Mouse (Mus musculus) lung, embryonic 15.5 days (tissue): Measurements from ENCODE around the gene Limd1. TPM values are rescaled to one million over a fixed set of nuclear protein-coding genes. Genes with fewer than 3 reads are reported as not detected.

Source experiments
- ATAC-seq: fragments of 200-750 bp; cut with Nextera tagmentation; 2 replicates; pipeline ENCODE4 v1.8.0; 2017; ENCODE audit warnings: moderate number of reproducible peaks, borderline replicate concordance; ENCODE audit not compliant: low FRiP score, low TSS enrichment; ENCODE audit errors: extremely low read depth
- H3K27ac ChIP-seq: fragments of 300-500 bp; sonication (generic); 2 replicates; pipeline ENCODE4 v1.5.1; 2015; ENCODE audit warnings: moderate library complexity, mild to moderate bottlenecking, inconsistent platforms
- H3K27me3 ChIP-seq: fragments of 300-500 bp; sonication (generic); 2 replicates; pipeline ENCODE4 v1.6.1; 2015; ENCODE audit warnings: inconsistent platforms
- H3K36me3 ChIP-seq: fragments of 300-500 bp; sonication (generic); 2 replicates; pipeline ENCODE4 v1.6.1; 2015; ENCODE audit warnings: inconsistent platforms
- H3K4me1 ChIP-seq: fragments of 300-500 bp; sonication (generic); 2 replicates; pipeline ENCODE4 v1.6.1; 2015; ENCODE audit warnings: inconsistent platforms
- H3K4me2 ChIP-seq: fragments of 300-500 bp; sonication (generic); 2 replicates; pipeline ENCODE4 v1.6.1; 2015; ENCODE audit warnings: inconsistent platforms, mild to moderate bottlenecking, moderate library complexity
- H3K4me3 ChIP-seq: fragments of 300-500 bp; sonication (generic); 2 replicates; pipeline ENCODE4 v1.5.1; 2015; ENCODE audit warnings: mild to moderate bottlenecking, inconsistent platforms
- H3K9ac ChIP-seq: fragments of 300-500 bp; sonication (generic); 2 replicates; pipeline ENCODE4 v1.6.1; 2015; ENCODE audit warnings: inconsistent platforms
- H3K9me3 ChIP-seq: fragments of 300-500 bp; sonication (generic); 2 replicates; pipeline ENCODE4 v1.6.1; 2016; ENCODE audit warnings: inconsistent platforms
- WGBS: fragments of 180-500 bp; shearing (Covaris S2); methylation state at CpG from one replicate; pipeline ENCODE4 v1.1.7; 2015; 5-methylcytosine and 5-hydroxymethylcytosine counted together
- polyA plus RNA-seq: library from polyadenylated mRNA; unstranded; fragments of >200 nt; fragmentation: Nextera tagmentation; extraction: Ambion mirVana; gene quantifications from 2 replicates; pipeline ENCODE4 v1.2.1, GENCODE M21; 2015

Gene Limd1
- polyA plus RNA-seq, 1 experiment from 2014 or later: 59.8 TPM

DNA sequence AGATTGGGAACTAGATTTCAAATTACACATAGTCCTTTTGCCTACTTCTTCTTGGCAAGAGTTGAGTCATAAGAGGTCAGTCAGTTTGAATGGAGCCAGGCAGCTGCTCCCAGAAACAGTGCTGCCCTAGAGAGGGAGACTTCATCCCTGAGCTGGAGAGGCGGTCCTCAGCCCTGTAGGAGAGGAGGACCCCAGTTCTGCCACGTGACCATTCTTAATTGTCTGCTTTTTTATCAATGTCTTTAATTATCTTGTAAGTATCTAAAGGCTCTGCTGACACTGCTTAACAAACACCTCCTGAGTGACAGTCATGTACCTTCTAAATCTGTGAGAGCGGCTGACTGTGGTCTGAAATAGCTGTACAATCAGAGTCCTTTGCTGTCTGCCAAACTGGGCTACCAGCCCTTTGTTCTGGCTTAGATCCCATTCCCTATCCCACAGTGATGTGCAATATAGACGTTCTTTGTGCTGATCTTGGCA is 11.3 kb upstream of the Limd1 start:
- H3K27ac ChIP-seq: no peak overlapping the region
- WGBS: 62% methylated on average over 4 of the region's 4 CpGs

DNA sequence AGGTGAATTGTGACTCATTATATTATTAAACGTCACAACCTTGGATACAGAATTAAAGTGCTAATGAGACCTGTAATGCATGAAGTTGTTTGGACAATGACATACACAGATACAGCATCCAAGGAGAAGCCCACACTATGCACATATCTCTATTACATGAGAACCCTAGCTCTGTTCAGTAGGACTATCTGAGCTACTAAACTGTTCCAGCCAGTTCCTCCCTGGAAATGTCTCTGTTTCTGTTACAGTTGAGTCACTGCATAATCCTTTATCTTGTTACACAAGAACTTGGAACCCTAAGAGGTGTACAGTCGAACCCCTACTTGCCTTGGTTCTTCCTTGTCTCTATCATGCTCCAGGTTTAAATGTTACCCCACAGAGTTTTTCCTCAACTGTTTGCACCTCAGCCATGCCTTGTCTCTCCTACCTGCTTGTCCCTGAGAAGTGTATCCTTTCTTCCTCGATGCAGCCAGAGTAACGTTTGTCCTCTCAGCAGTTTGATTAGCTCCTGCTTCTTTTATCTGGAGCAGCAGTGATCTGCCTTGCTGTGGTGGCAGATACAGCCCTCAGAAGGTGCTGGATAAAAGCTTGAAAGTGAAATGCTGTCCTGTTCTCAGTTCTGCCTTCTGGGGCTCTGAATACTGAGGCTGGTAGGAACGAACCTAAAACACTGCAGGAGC is 10.0 kb upstream of the Limd1 start:
- Histone ChIP-seq H3K27ac (no peak overlapping the region), H3K4me1 (no peaks in the 10 kb centered on the region), H3K4me2 (no peak overlapping the region), H3K4me3 (no peak overlapping the region), H3K27me3 (no peaks in the 10 kb centered on the region), H3K36me3 (no peaks in the 10 kb centered on the region), H3K9ac (no peak overlapping the region), H3K9me3 (no peaks in the 10 kb centered on the region)
- 51% methylated on average over 5 of the region's 5 CpGs for WGBS
- no peak for ATAC-seq

More for the DNA sequence above, 11.3 kb upstream of the Limd1 start:
- Histone ChIP-seq H3K27me3 (no peaks in the 10 kb centered on the region), H3K4me1 (no peaks in the 10 kb centered on the region), H3K4me2 (no peak overlapping the region), H3K36me3 (no peaks in the 10 kb centered on the region), H3K4me3 (no peak overlapping the region), H3K9ac (no peak overlapping the region), H3K9me3 (no peaks in the 10 kb centered on the region)
- ATAC-seq: no peak

DNA sequence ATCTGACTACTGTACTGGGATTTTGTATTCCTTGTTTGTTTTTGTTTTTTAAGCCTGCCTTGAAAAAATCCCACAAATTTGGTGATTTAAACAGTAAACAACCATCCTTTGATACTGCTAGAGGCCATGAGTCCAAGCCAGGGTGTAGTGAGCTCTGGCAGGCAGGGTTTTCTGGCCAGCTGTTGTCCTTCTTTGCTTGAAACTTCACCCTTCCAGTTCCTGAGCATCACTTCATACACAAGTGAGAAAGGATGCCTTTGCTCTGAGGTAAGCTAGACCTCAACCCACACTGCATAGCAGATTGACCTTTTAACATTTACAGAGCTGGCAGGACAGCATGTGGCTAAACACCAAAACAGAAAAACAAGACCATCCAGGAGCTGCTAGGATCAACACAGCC is 9.4 kb upstream of the Limd1 start:
- H3K27me3 ChIP-seq: no peaks in the 10 kb centered on the region
- H3K4me2 ChIP-seq: no peak overlapping the region
- no peaks in the 10 kb centered on the region for H3K9me3 ChIP-seq
- H3K27ac ChIP-seq: no peak overlapping the region
- H3K9ac ChIP-seq: no peak overlapping the region
- ATAC-seq: no peak
- no peaks in the 10 kb centered on the region for H3K36me3 ChIP-seq
- H3K4me1 ChIP-seq: no peaks in the 10 kb centered on the region
- H3K4me3 ChIP-seq: no peak overlapping the region

DNA sequence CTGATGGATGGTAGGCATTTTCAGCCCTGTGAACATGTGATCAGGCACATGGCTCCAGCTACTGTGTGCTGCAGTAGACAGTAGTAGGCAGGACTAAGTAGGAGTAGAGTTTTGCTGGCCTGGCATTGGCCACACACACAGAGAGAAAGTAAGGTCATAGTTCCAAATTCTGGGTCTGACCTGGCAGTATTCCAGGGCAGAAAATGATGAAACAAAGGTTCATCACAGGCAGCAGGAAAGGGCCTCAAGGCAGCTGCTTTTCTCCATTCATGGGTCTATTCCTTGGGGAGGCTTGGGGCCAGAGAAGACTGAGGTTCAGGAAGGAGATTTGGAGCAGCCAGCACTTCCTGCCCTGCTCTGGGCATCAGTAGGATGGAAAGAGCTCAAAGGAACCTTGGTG is 5.1 kb upstream of the Limd1 start:
- ATAC-seq: no peak
- no peaks in the 10 kb centered on the region for H3K36me3 ChIP-seq
- H3K27me3 ChIP-seq: no peaks in the 10 kb centered on the region
- no peak overlapping the region for H3K4me3 ChIP-seq
- H3K27ac ChIP-seq: no peak overlapping the region
- no peak overlapping the region for H3K9ac ChIP-seq
- H3K4me2 ChIP-seq: no peak overlapping the region
- no peaks in the 10 kb centered on the region for H3K9me3 ChIP-seq
- 0 out of 2 replicates have a peak, but pooled peaks cover 7% of the 10 kb centered on the region for H3K4me1 ChIP-seq

DNA sequence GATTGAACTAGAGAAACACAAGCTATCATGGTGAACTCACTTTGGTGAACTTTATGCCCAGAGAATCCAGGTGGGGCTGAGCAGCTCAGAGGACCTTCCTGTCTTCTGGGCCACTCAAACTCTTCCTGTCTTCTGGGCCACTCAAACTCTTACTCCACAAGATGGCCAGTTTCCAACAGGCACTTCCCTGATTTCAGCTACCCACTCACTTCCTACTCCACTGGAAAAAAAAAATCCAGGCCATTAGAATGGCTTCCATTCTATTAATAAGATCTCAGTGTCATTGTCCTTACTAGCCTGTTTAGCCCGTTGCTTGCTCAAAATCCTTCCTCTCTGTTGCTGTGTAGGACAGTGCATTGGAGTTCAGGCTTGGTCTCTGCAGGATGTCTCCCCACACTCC is 2.9 kb upstream of the Limd1 start:
- H3K4me2 ChIP-seq: no peak overlapping the region
- no peaks in the 10 kb centered on the region for H3K9me3 ChIP-seq
- H3K4me3 ChIP-seq: no peak overlapping the region
- H3K9ac ChIP-seq: no peak overlapping the region
- no peaks in the 10 kb centered on the region for H3K27me3 ChIP-seq
- H3K4me1 ChIP-seq: peaks cover 22% of the 10 kb centered on the region
- H3K36me3 ChIP-seq: no peaks in the 10 kb centered on the region
- no peak for ATAC-seq
- H3K27ac ChIP-seq: peak overlapping the region; percentile 42
- 76% methylated on average over 1 of the region's 1 CpGs for WGBS

DNA sequence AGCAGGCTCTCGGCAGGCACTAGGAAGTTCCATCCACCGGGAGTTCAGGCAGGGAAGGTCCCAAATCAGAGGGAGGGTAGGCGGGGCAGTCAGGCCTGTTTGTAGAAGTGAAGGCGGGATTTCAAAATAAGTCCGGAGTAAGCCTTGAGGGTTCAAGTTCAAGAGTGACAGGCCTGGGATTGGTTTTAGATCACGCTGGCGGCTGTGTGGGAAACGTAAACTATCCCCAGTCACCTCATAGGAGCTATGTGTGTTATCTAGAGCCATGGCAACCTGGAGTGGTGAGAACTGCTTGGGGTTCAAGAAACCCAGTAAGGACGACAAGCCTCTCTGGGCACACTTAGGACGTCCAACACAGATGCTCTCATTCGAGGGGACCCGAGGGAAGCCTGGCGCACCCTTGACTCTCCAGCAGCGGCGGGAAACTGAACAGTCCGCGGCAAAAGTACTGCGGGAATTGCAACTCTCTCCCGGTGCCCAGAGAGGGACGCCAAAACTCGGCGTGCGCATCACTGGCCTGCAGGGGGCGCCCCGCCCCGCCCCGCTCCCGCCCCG is 398 bp upstream of the Limd1 start:
- H3K27me3 ChIP-seq: no peaks in the 10 kb centered on the region
- H3K4me3 ChIP-seq: peak overlapping the region; percentile 69
- 0% methylated on average over 25 of the region's 29 CpGs for WGBS
- no peaks in the 10 kb centered on the region for H3K9me3 ChIP-seq
- peak; percentile 73 for ATAC-seq
- peak overlapping the region; percentile 82 for H3K4me2 ChIP-seq
- H3K36me3 ChIP-seq: no peaks in the 10 kb centered on the region
- peak overlapping the region; percentile 75 for H3K27ac ChIP-seq
- peak overlapping the region; percentile 41 for H3K9ac ChIP-seq
- H3K4me1 ChIP-seq: peaks cover 47% of the 10 kb centered on the region

DNA sequence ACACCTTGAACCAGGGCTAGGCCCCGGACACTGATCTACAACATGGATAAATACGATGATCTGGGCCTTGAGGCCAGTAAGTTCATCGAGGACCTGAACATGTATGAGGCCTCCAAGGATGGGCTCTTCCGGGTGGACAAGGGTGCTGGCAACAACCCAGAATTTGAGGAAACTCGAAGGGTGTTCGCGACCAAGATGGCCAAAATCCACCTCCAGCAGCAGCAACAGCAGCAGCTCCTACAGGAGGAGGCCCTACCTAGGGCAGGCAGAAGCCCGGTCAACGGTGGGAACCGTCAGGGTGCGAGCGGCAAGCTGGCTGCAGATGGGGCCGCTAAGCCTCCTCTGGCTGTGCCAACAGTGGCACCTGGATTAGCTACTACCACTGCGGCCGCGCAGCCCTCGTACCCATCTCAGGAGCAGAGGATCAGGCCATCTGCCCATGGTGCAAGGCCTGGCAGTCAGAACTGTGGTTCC is 727 bp downstream of the Limd1 start:
- WGBS: 10% methylated on average over 17 of the region's 17 CpGs
- peak overlapping the region; percentile 94 for H3K4me2 ChIP-seq
- peak overlapping the region; percentile 85 for H3K27ac ChIP-seq
- no peaks in the 10 kb centered on the region; the same call in 1 of the 2 replicates for H3K36me3 ChIP-seq
- H3K9ac ChIP-seq: peak overlapping the region; percentile 73
- H3K4me3 ChIP-seq: peak overlapping the region; percentile 69
- H3K4me1 ChIP-seq: peaks cover 59% of the 10 kb centered on the region
- no peaks in the 10 kb centered on the region for H3K27me3 ChIP-seq
- no peaks in the 10 kb centered on the region for H3K9me3 ChIP-seq
- ATAC-seq: peak; percentile 6; the same call in 1 of the 2 replicates

DNA sequence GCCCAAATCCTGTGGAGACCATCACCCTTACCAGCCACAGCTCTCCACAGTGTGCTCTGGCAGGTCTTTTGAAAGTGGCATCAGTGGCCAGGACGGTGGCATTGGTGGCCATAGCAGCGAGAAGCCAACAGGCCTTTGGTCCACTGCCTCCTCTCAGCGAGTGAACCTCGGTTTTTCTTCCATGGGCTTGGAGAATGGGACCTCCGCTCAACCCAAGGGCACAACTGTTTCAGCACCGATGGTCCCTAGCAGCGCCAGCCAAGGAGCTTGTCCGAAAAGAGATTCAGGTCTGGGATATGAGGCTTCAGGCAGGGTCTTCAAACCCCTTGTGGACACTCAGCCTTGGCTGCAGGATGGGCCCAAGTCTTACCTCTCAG is 1.4 kb downstream of the Limd1 start:
- ATAC-seq: no peak
- peak overlapping the region; percentile 94 for H3K4me2 ChIP-seq
- peak overlapping the region; percentile 69 for H3K4me3 ChIP-seq
- peaks cover 59% of the 10 kb centered on the region for H3K4me1 ChIP-seq
- no peaks in the 10 kb centered on the region for H3K27me3 ChIP-seq
- H3K36me3 ChIP-seq: peaks cover 5% of the 10 kb centered on the region; the same call in 1 of the 2 replicates
- WGBS: 73% methylated on average over 8 of the region's 8 CpGs
- peak overlapping the region; percentile 73 for H3K9ac ChIP-seq
- H3K9me3 ChIP-seq: no peaks in the 10 kb centered on the region
- H3K27ac ChIP-seq: peak overlapping the region; percentile 85

DNA sequence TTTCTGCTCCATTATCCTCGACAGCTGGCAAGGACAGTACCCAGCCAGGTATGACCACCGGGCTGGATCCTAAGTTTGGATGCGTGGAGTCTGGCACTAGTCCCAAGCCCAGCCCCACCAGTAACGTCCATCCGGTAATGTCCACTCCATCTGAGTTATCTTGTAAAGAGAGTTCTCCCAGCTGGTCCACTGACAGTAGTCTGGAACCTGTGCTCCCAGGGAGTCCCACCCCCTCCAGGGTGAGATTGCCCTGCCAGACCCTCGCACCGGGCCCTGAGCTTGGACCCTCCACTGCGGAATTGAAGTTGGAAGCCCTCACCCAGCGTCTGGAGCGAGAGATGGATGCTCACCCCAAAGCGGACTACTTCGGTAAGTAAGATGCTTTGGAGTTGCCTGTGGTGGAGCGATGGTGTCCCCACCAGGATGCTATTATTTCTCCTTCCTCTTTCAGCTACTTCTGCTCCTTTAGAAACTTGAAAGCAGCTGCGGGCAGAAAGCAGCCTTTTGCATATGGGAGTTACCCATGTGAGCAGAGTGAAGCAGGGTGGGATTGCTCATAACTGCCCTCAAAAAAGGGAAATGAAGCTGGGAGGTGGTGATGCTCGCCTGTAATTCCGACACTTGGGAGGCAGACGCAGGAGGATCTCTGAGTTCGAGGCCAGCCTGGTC is 1.9 kb downstream of the Limd1 start:
- 0 out of 2 replicates have a peak overlapping the region, but pooled peaks have one; percentile 85 for H3K27ac ChIP-seq
- peak overlapping the region; percentile 73 for H3K9ac ChIP-seq
- ATAC-seq: 0 out of 2 replicates have a peak, but pooled peaks have one; percentile 13
- H3K4me1 ChIP-seq: peaks cover 59% of the 10 kb centered on the region
- H3K4me2 ChIP-seq: peak overlapping the region; percentile 94
- no peaks in the 10 kb centered on the region for H3K27me3 ChIP-seq
- WGBS: 48% methylated on average over 18 of the region's 18 CpGs
- no peaks in the 10 kb centered on the region for H3K9me3 ChIP-seq
- H3K36me3 ChIP-seq: peaks cover 7% of the 10 kb centered on the region; the same call in 1 of the 2 replicates
- H3K4me3 ChIP-seq: peak overlapping the region; percentile 69

DNA sequence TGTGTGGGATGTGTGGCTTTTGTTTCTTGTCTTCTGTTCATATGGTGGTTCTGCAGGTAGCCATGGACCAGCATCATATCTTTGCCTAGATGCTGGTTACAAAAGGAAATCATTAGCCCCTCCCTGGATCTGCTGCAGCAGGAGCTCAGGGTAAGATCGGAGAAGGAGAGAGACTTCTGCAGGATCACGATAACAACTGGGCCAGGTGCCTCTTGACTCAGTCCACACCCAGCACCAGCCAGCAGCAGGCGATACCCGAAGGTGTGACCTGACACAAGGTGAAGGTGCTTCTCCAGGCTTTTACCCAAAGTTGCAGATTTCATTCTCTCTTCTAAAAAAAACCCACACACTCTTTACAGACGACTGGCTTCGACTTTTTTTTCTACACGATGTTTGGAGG is 2.6 kb downstream of the Limd1 start:
- no peak for ATAC-seq
- Histone ChIP-seq H3K27me3 (no peaks in the 10 kb centered on the region), H3K4me3 (peak overlapping the region; percentile 69), H3K9me3 (no peaks in the 10 kb centered on the region), H3K4me2 (peak overlapping the region; percentile 94), H3K4me1 (peaks cover 66% of the 10 kb centered on the region), H3K36me3 (peaks cover 7% of the 10 kb centered on the region; the same call in 1 of the 2 replicates), H3K9ac (peak overlapping the region; percentile 73), H3K27ac (no peak overlapping the region)
- 30% methylated on average over 7 of the region's 7 CpGs for WGBS

DNA sequence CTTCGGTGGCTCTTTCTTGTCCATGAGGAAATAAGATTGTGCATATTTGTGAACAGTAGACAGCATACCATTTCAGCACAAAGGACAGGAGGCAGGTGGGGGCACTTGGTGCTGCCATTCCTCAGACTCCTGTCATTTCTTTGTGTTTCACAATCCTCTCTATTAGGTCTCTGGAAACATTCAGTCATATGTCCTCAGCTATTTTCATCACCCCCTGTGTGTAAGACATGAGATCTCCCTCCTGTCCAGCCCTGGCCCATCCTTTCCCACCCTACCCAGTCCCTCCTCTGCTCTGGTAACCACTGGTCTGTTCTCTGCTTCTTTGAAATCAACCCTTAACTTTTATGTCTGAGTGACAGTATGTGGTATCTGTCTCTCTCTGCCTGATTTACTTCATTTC is 5.1 kb downstream of the Limd1 start:
- no peaks in the 10 kb centered on the region for H3K27me3 ChIP-seq
- no peak for ATAC-seq
- WGBS: 91% methylated on average over 1 of the region's 1 CpGs
- no peaks in the 10 kb centered on the region for H3K9me3 ChIP-seq
- no peak overlapping the region for H3K4me3 ChIP-seq
- H3K4me2 ChIP-seq: no peak overlapping the region
- peaks cover 18% of the 10 kb centered on the region for H3K36me3 ChIP-seq
- H3K27ac ChIP-seq: no peak overlapping the region
- peaks cover 71% of the 10 kb centered on the region for H3K4me1 ChIP-seq
- no peak overlapping the region for H3K9ac ChIP-seq

DNA sequence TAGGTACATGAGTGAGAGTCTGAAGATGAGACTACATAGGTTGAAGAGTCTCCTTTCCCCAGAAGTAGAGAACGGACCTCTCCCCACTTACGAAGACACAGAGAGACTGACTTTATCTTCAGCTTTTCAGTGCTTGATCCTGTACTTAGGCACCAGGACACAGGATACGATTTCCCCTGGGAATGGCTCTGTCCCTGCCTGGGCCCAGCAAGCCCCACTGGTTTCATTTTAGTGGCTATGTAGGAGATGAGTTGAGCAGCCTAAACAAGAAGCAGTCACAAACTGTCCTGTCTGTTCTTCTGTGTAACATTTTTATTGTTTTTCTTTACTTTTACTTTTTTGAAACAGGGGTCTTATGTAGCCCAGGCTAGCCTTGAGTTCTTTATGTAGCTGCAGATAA is 6.3 kb downstream of the Limd1 start:
- H3K4me3 ChIP-seq: no peak overlapping the region
- no peaks in the 10 kb centered on the region for H3K9me3 ChIP-seq
- H3K27me3 ChIP-seq: no peaks in the 10 kb centered on the region
- ATAC-seq: no peak
- peaks cover 74% of the 10 kb centered on the region for H3K4me1 ChIP-seq
- no peak overlapping the region for H3K27ac ChIP-seq
- no peak overlapping the region for H3K9ac ChIP-seq
- no peak overlapping the region for H3K4me2 ChIP-seq
- peaks cover 18% of the 10 kb centered on the region for H3K36me3 ChIP-seq
- WGBS: 92% methylated on average over 3 of the region's 3 CpGs
